Mouse (Mus musculus): Measurements from ENCODE around the gene Dnajc17. TPM values are rescaled to one million over a fixed set of nuclear protein-coding genes. Genes with fewer than 3 reads are reported as not detected.

Gene Dnajc17
- total and polyA plus RNA-seq, 3 experiments: 14.7 to 15.8 TPM; not detected in 1

GRCm38 (mm10) chr2:119229775-119230704, 21.4 kb upstream of the Dnajc17 start, which contains the start of gene Ppp1r14d:
Ppp1r14d (minus strand) TSS chr2:119229906.
- no peak for TF ChIP-seq USF2 (IDR thresholded peaks at IDR 0.05; ENCODE audit: borderline replicate concordance in 1 of 2, insufficient read depth in 1 of 2, low read depth in 1 of 2, low read length in 2 of 2)
- peak; percentile 55 for TF ChIP-seq USF1 (IDR thresholded peaks at IDR 0.05; ENCODE audit: low read depth, low read length)
- no peaks in the 10 kb centered on the region for H3K9me3 ChIP-seq (replicated peaks; ENCODE audit: insufficient read depth, low read length)
- H3K27me3 ChIP-seq (ENCODE audit: control insufficient read depth in 1 of 2, insufficient read depth in 2 of 2, low read length in 2 of 2): peaks cover 0 to 3% of the 10 kb centered on the region in 2 experiments; a peak in 2 of 4 replicates
- H3K27ac ChIP-seq (ENCODE audit: control insufficient read depth, low read depth, low read length): no peak within 1 kb of the TSS
- no peak for DNase-seq (ENCODE audit: low read depth, low spot score)
- H3K4me3 ChIP-seq (ENCODE audit: control insufficient read depth in 1 of 2, insufficient read depth in 1 of 2, low read depth in 2 of 2, low read length in 2 of 2): no peak within 1 kb of the TSS
- H3K36me3 ChIP-seq (ENCODE audit: control insufficient read depth in 1 of 2, insufficient read depth in 2 of 2, low read length in 2 of 2): no peaks in the 10 kb centered on the region
- no peaks in the 10 kb centered on the region for H3K79me2 ChIP-seq (ENCODE audit: control insufficient read depth, insufficient read depth, low read length, poor library complexity)
- no peak within 1 kb of the TSS for H3K9ac ChIP-seq (ENCODE audit: control insufficient read depth, low read depth, low read length, poor library complexity, severe bottlenecking)
- H3K4me1 ChIP-seq (ENCODE audit: control insufficient read depth in 1 of 2, insufficient read depth in 2 of 2, low read length in 2 of 2): no peaks in the 10 kb centered on the region

GRCm38 (mm10) chr2:119209176-119209507, 547 bp upstream of the Dnajc17 start:
- Histone ChIP-seq H3K4me3 (ENCODE audit: control insufficient read depth in 1 of 2, insufficient read depth in 1 of 2, low read depth in 2 of 2, low read length in 2 of 2) (peak overlapping the region; percentile 85 to 94), H3K27ac (ENCODE audit: control insufficient read depth, low read depth, low read length) (peak overlapping the region; percentile 48), H3K4me1 (ENCODE audit: control insufficient read depth in 1 of 2, insufficient read depth in 2 of 2, low read length in 2 of 2) (peaks cover 2 to 8% of the 10 kb centered on the region in 2 experiments; a peak in 3 of 4 replicates), H3K79me2 (ENCODE audit: control insufficient read depth, insufficient read depth, low read length, poor library complexity) (peaks cover 9% of the 10 kb centered on the region), H3K36me3 (ENCODE audit: control insufficient read depth in 1 of 2, insufficient read depth in 2 of 2, low read length in 2 of 2) (peaks cover 0 to 5% of the 10 kb centered on the region in 2 experiments; a peak in 2 of 4 replicates), H3K9ac (ENCODE audit: control insufficient read depth, low read depth, low read length, poor library complexity, severe bottlenecking) (peak overlapping the region; percentile 86), H3K9me3 (replicated peaks; ENCODE audit: insufficient read depth, low read length) (no peaks in the 10 kb centered on the region), H3K27me3 (ENCODE audit: control insufficient read depth in 1 of 2, insufficient read depth in 2 of 2, low read length in 2 of 2) (no peaks in the 10 kb centered on the region)
- 0 out of 2 replicates have a peak, but pooled peaks have one; percentile 2 for TF ChIP-seq SMC3 (IDR thresholded peaks at IDR 0.05; ENCODE audit: low read depth, low read length)
- peak; percentile 55; the same call in 1 of the 2 replicates for TF ChIP-seq MAX (IDR thresholded peaks at IDR 0.05; ENCODE audit: low read length)
- no peak for TF ChIP-seq CHD2 (IDR thresholded peaks at IDR 0.05; ENCODE audit: low read length)
- DNase-seq (ENCODE audit: low read depth, low spot score): no peak

- H3K9ac ChIP-seq (ENCODE audit: control insufficient read depth, low read depth, low read length, poor library complexity, severe bottlenecking): peak overlapping the region; percentile 85
- H3K9me3 ChIP-seq (replicated peaks; ENCODE audit: insufficient read depth, low read length): no peaks in the 10 kb centered on the region
- H3K4me1 ChIP-seq (ENCODE audit: control insufficient read depth in 1 of 2, insufficient read depth in 2 of 2, low read length in 2 of 2): peaks cover 2 to 8% of the 10 kb centered on the region in 2 experiments; a peak in 3 of 4 replicates
- TF ChIP-seq ZNF384 (IDR thresholded peaks at IDR 0.05; ENCODE audit: low read depth, low read length) (0 out of 2 replicates have a peak, but pooled peaks have one; percentile 25), HCFC1 (IDR thresholded peaks at IDR 0.05; ENCODE audit: low read depth, low read length) (no peak), ETS1 (IDR thresholded peaks at IDR 0.05; ENCODE audit: low read depth, low read length) (no peak), SIN3A (IDR thresholded peaks at IDR 0.05; ENCODE audit: low read length) (peak; percentile 26), MAZ (IDR thresholded peaks at IDR 0.05; ENCODE audit: low read depth, low read length) (0 out of 2 replicates have a peak, but pooled peaks have one; percentile 45)
- H3K79me2 ChIP-seq (ENCODE audit: control insufficient read depth, insufficient read depth, low read length, poor library complexity): peaks cover 9% of the 10 kb centered on the region
- H3K27ac ChIP-seq (ENCODE audit: control insufficient read depth, low read depth, low read length): peak overlapping the region; percentile 91
- peaks cover 0 to 5% of the 10 kb centered on the region in 2 experiments; a peak in 2 of 4 replicates for H3K36me3 ChIP-seq (ENCODE audit: control insufficient read depth in 1 of 2, insufficient read depth in 2 of 2, low read length in 2 of 2)
- peak overlapping the region; percentile 80 to 94 for H3K4me3 ChIP-seq (ENCODE audit: control insufficient read depth in 1 of 2, insufficient read depth in 1 of 2, low read depth in 2 of 2, low read length in 2 of 2)
- no peaks in the 10 kb centered on the region for H3K27me3 ChIP-seq (ENCODE audit: control insufficient read depth in 1 of 2, insufficient read depth in 2 of 2, low read length in 2 of 2)
- no peak for DNase-seq (ENCODE audit: low read depth, low spot score)
Measured at GRCm38 (mm10) chr2:119207961-119208343, 643 bp downstream of the Dnajc17 start.

Data from MEL (cell line).